ENCODE assay signal across 28 mouse cellular contexts in genomic region chr17:35094475-35095365, GRCm38 (mm10). TPM values are rescaled to one million over a fixed set of nuclear protein-coding genes. Genes with fewer than 3 reads are reported as not detected.
DNase-seq lines count a peak whose midpoint lies in the region; ATAC-seq and TF ChIP-seq lines count a peak whose summit lies in the region.
"Had no signal": no experiment of that assay in that cellular context is flagged by ENCODE, and none has a peak within 500 bp of the region (broad histone marks: within the 10 kb centered on the region; RNA-seq: fewer than 3 reads in every experiment).

No protein-coding gene starts in this region.

- H3K4me3 ChIP-seq in hindbrain, embryonic 12.5 days = no peak overlapping the region
- no peak overlapping the region for H3K4me3 ChIP-seq in hindbrain, embryonic 14.5 days (replicated peaks; ENCODE audit: low read length)
- H3K4me3 ChIP-seq in neural tube, embryonic 12.5 days = no peak overlapping the region
- H3K4me3 ChIP-seq in neural tube, embryonic 15.5 days (replicated peaks) = no peak overlapping the region
- no peak overlapping the region for H3K4me3 ChIP-seq in cortical plate, adult 2 months (ENCODE audit: insufficient read depth, low read length)
- H3K4me3 ChIP-seq in megakaryocyte, embryonic 14.5 days (replicated peaks) = peak overlapping the region; percentile 12
- H3K4me3 ChIP-seq: forebrain, embryonic 15.5 days; heart, adult 2 months; hindbrain, embryonic 10.5 days; layer of hippocampus, adult 2 months; liver, embryonic 15.5 days; midbrain, embryonic 10.5 days; stomach, embryonic 15.5 days had no signal

- peaks cover 12% of the 10 kb centered on the region for H3K4me1 ChIP-seq in hindbrain, embryonic 12.5 days
- H3K4me1 ChIP-seq in hindbrain, embryonic 14.5 days (replicated peaks; ENCODE audit: control insufficient read depth, insufficient read depth, low read length) = peaks cover 9% of the 10 kb centered on the region
- peaks cover 12% of the 10 kb centered on the region for H3K4me1 ChIP-seq in neural tube, embryonic 12.5 days
- H3K4me1 ChIP-seq in neural tube, embryonic 15.5 days = peaks cover 14% of the 10 kb centered on the region
- H3K4me1 ChIP-seq in cortical plate, adult 2 months (ENCODE audit: control insufficient read depth, insufficient read depth, low read length) = no peaks in the 10 kb centered on the region; the same call in 1 of the 2 replicates
- H3K4me1 ChIP-seq in megakaryocyte, embryonic 14.5 days = peaks cover 63% of the 10 kb centered on the region

- no peak for TF ChIP-seq CTCF in cortical plate, adult 2 months (IDR thresholded peaks at IDR 0.05; ENCODE audit: extremely low read depth, insufficient read depth, low read length)

- H3K4me2 ChIP-seq in hindbrain, embryonic 12.5 days (replicated peaks) = no peak overlapping the region
- H3K4me2 ChIP-seq in hindbrain, embryonic 14.5 days (replicated peaks) = no peak overlapping the region
- H3K4me2 ChIP-seq in neural tube, embryonic 12.5 days (replicated peaks) = no peak overlapping the region
- no peak overlapping the region for H3K4me2 ChIP-seq in neural tube, embryonic 15.5 days
- H3K4me2 ChIP-seq: forebrain, embryonic 15.5 days; liver, embryonic 15.5 days; stomach, embryonic 15.5 days had no signal

- no peak for TF ChIP-seq POLR2A in cortical plate, adult 2 months (IDR thresholded peaks at IDR 0.05; ENCODE audit: extremely low read depth, insufficient read depth, low read length)

- no peaks in the 10 kb centered on the region for H3K27me3 ChIP-seq in hindbrain, embryonic 12.5 days
- H3K27me3 ChIP-seq in hindbrain, embryonic 14.5 days (ENCODE audit: control insufficient read depth, insufficient read depth, low read length) = no peaks in the 10 kb centered on the region
- no peaks in the 10 kb centered on the region for H3K27me3 ChIP-seq in neural tube, embryonic 12.5 days (replicated peaks)
- no peaks in the 10 kb centered on the region for H3K27me3 ChIP-seq in neural tube, embryonic 15.5 days (replicated peaks)
- no peaks in the 10 kb centered on the region for H3K27me3 ChIP-seq in megakaryocyte, embryonic 14.5 days (replicated peaks)
- H3K27me3 ChIP-seq: forebrain, embryonic 15.5 days; liver, embryonic 15.5 days; stomach, embryonic 15.5 days had no signal

- no peak for ATAC-seq in hindbrain, embryonic 12.5 days (ENCODE audit: low FRiP score)
- ATAC-seq in hindbrain, embryonic 14.5 days (ENCODE audit: low FRiP score) = no peak
- ATAC-seq in neural tube, embryonic 12.5 days (ENCODE audit: low FRiP score, low read depth) = no peak
- no peak for ATAC-seq in neural tube, embryonic 15.5 days (ENCODE audit: low FRiP score)
- ATAC-seq: forebrain, embryonic 15.5 days; inflammation-experienced regulatory T-cells, adult 6 months; midbrain, embryonic 16.5 days had no signal

- WGBS in hindbrain, embryonic 12.5 days = 92% methylated on average over 15 of the region's 15 CpGs
- 94% methylated on average over 15 of the region's 15 CpGs for WGBS in hindbrain, embryonic 14.5 days
- WGBS in neural tube, embryonic 12.5 days = 93% methylated on average over 15 of the region's 15 CpGs
- 94% methylated on average over 15 of the region's 15 CpGs for WGBS in neural tube, embryonic 15.5 days

- no peaks in the 10 kb centered on the region for H3K9me3 ChIP-seq in hindbrain, embryonic 12.5 days (replicated peaks)
- no peaks in the 10 kb centered on the region for H3K9me3 ChIP-seq in hindbrain, embryonic 14.5 days (ENCODE audit: control insufficient read depth, low read length)
- H3K9me3 ChIP-seq in neural tube, embryonic 12.5 days = no peaks in the 10 kb centered on the region
- H3K9me3 ChIP-seq in neural tube, embryonic 15.5 days (replicated peaks) = no peaks in the 10 kb centered on the region
- no peaks in the 10 kb centered on the region for H3K9me3 ChIP-seq in megakaryocyte, embryonic 14.5 days
- H3K9me3 ChIP-seq: forebrain, embryonic 15.5 days; hindbrain, embryonic 10.5 days; liver, embryonic 15.5 days; midbrain, embryonic 10.5 days; stomach, embryonic 15.5 days had no signal

- H3K36me3 ChIP-seq in hindbrain, embryonic 12.5 days = peaks cover 77% of the 10 kb centered on the region
- H3K36me3 ChIP-seq in hindbrain, embryonic 14.5 days (replicated peaks; ENCODE audit: control insufficient read depth, insufficient read depth) = peaks cover 83% of the 10 kb centered on the region
- H3K36me3 ChIP-seq in neural tube, embryonic 12.5 days = peaks cover 76% of the 10 kb centered on the region
- H3K36me3 ChIP-seq in neural tube, embryonic 15.5 days = peaks cover 80% of the 10 kb centered on the region
- H3K36me3 ChIP-seq in megakaryocyte, embryonic 14.5 days (replicated peaks; ENCODE audit: low read length) = peaks cover 94% of the 10 kb centered on the region

- 0 out of 2 replicates have a peak overlapping the region, but pooled peaks have one; percentile 8 for H3K9ac ChIP-seq in hindbrain, embryonic 12.5 days
- H3K9ac ChIP-seq in hindbrain, embryonic 14.5 days = no peak overlapping the region
- 0 out of 2 replicates have a peak overlapping the region, but pooled peaks have one; percentile 29 for H3K9ac ChIP-seq in neural tube, embryonic 12.5 days
- H3K9ac ChIP-seq in neural tube, embryonic 15.5 days (replicated peaks) = no peak overlapping the region
- H3K9ac ChIP-seq: forebrain, embryonic 15.5 days; liver, embryonic 15.5 days; stomach, embryonic 15.5 days had no signal

- no peak for DNase-seq in hindbrain, embryonic 14.5 days (ENCODE audit: low spot score)
- no peak for DNase-seq in spleen, postnatal 36 days (ENCODE audit: low spot score in 2 of 2)
- DNase-seq: adrenal gland, postnatal 10 days; cerebellum, adult 8-10 months; cerebellum, postnatal 36 days; gastrocnemius, postnatal 14 days; heart, adult 2 months; kidney, adult 8-10 months; kidney, postnatal 25 days; lung, postnatal 4 days; right cerebral cortex, postnatal 4 days; thymus, postnatal 36 days had no signal

- no peak overlapping the region for H3K27ac ChIP-seq in hindbrain, embryonic 12.5 days
- H3K27ac ChIP-seq in hindbrain, embryonic 14.5 days = no peak overlapping the region
- H3K27ac ChIP-seq in neural tube, embryonic 12.5 days = no peak overlapping the region
- H3K27ac ChIP-seq in neural tube, embryonic 15.5 days (replicated peaks) = no peak overlapping the region
- H3K27ac ChIP-seq in cortical plate, adult 2 months (ENCODE audit: insufficient read depth, low read length) = peak overlapping the region; percentile 17; the same call in 1 of the 2 replicates
- H3K27ac ChIP-seq: forebrain, embryonic 15.5 days; heart, adult 2 months; hindbrain, embryonic 10.5 days; layer of hippocampus, adult 2 months; liver, embryonic 15.5 days; midbrain, embryonic 10.5 days; stomach, embryonic 15.5 days had no signal

RNA-seq across cellular contexts. Expression of gene Abhd16a, which starts 5.7 kb away (rescaled TPM):
- 78.6 and 81.1 TPM in 2 replicates for polyA plus RNA-seq in hindbrain, embryonic 12.5 days (2016; fragmentation: Nextera tagmentation; extraction: Ambion mirVana)
- 86.8 and 89.1 TPM in 2 replicates for polyA plus RNA-seq in hindbrain, embryonic 14.5 days (2014; fragmentation: Nextera tagmentation; extraction: Ambion mirVana)
- polyA plus RNA-seq in neural tube, embryonic 12.5 days (2016; fragmentation: Nextera tagmentation; extraction: Ambion mirVana) = 78.7 and 83.6 TPM in 2 replicates
- polyA plus RNA-seq in neural tube, embryonic 15.5 days (2015; fragmentation: Nextera tagmentation; extraction: Ambion mirVana) = 110 TPM in 2 replicates
- polyA plus RNA-seq in cortical plate, adult 2 months (2012; rRNA removed) = 147 and 159 TPM in 2 replicates
- polyA plus RNA-seq in megakaryocyte, embryonic 14.5 days (2012; ENCODE audit: insufficient read depth, low replicate concordance) = 211 and 290 TPM in 2 replicates

RNA-seq across cellular contexts. Expression of gene Ly6g6f, which starts 9.3 kb away (rescaled TPM):
- 0.47 and 0.62 TPM in 2 replicates for polyA plus RNA-seq in hindbrain, embryonic 12.5 days (2016; fragmentation: Nextera tagmentation; extraction: Ambion mirVana)
- polyA plus RNA-seq in hindbrain, embryonic 14.5 days (2014; fragmentation: Nextera tagmentation; extraction: Ambion mirVana) = 0.23 TPM in 1 of 2 replicates, not detected in the other
- polyA plus RNA-seq in neural tube, embryonic 12.5 days (2016; fragmentation: Nextera tagmentation; extraction: Ambion mirVana) = 0.23 and 0.84 TPM in 2 replicates
- 0.32 TPM in 1 of 2 replicates, not detected in the other for polyA plus RNA-seq in neural tube, embryonic 15.5 days (2015; fragmentation: Nextera tagmentation; extraction: Ambion mirVana)
- polyA plus RNA-seq in cortical plate, adult 2 months (2012; rRNA removed) = 0.44 and 1.1 TPM in 2 replicates
- polyA plus RNA-seq in megakaryocyte, embryonic 14.5 days (2012; ENCODE audit: insufficient read depth, low replicate concordance) = 517 and 745 TPM in 2 replicates
- polyA plus RNA-seq: forebrain, embryonic 15.5 days; heart, postnatal 0 days; inflammation-experienced regulatory T-cells, adult 6 months; midbrain, embryonic 16.5 days had no signal

RNA-seq across cellular contexts. Expression of gene Ly6g5c, which starts 13.4 kb away (rescaled TPM):
- not detected in 2 replicates for polyA plus RNA-seq in hindbrain, embryonic 12.5 days (2016; fragmentation: Nextera tagmentation; extraction: Ambion mirVana)
- not detected in 2 replicates for polyA plus RNA-seq in hindbrain, embryonic 14.5 days (2014; fragmentation: Nextera tagmentation; extraction: Ambion mirVana)
- polyA plus RNA-seq in neural tube, embryonic 12.5 days (2016; fragmentation: Nextera tagmentation; extraction: Ambion mirVana) = not detected in 2 replicates
- polyA plus RNA-seq in neural tube, embryonic 15.5 days (2015; fragmentation: Nextera tagmentation; extraction: Ambion mirVana) = not detected in 2 replicates
- polyA plus RNA-seq in cortical plate, adult 2 months (2012; rRNA removed) = not detected in 2 replicates
- polyA plus RNA-seq in megakaryocyte, embryonic 14.5 days (2012; ENCODE audit: insufficient read depth, low replicate concordance) = not detected in 2 replicates
- polyA plus RNA-seq: forebrain, embryonic 15.5 days; heart, adult 2 months; hindbrain, embryonic 10.5 days; inflammation-experienced regulatory T-cells, adult 6 months; limb, embryonic 14.5 days; liver, embryonic 15.5 days; lung, embryonic 16.5 days; midbrain, embryonic 10.5 days; midbrain, embryonic 16.5 days; stomach, embryonic 15.5 days had no signal

RNA-seq across cellular contexts. Expression of gene Ly6g6d, which starts 16.9 kb away (rescaled TPM):
- 2.1 and 2.3 TPM in 2 replicates for polyA plus RNA-seq in hindbrain, embryonic 12.5 days (2016; fragmentation: Nextera tagmentation; extraction: Ambion mirVana)
- polyA plus RNA-seq in hindbrain, embryonic 14.5 days (2014; fragmentation: Nextera tagmentation; extraction: Ambion mirVana) = 0.82 and 0.94 TPM in 2 replicates
- polyA plus RNA-seq in neural tube, embryonic 12.5 days (2016; fragmentation: Nextera tagmentation; extraction: Ambion mirVana) = 1.9 and 2.2 TPM in 2 replicates
- 0.74 and 2.8 TPM in 2 replicates for polyA plus RNA-seq in neural tube, embryonic 15.5 days (2015; fragmentation: Nextera tagmentation; extraction: Ambion mirVana)
- 1.8 and 3.6 TPM in 2 replicates for polyA plus RNA-seq in cortical plate, adult 2 months (2012; rRNA removed)
- polyA plus RNA-seq in megakaryocyte, embryonic 14.5 days (2012; ENCODE audit: insufficient read depth, low replicate concordance) = 79.9 and 106 TPM in 2 replicates
- polyA plus RNA-seq: inflammation-experienced regulatory T-cells, adult 6 months had no signal

RNA-seq across cellular contexts. Expression of gene Ly6g6e, which starts 18.0 kb away (rescaled TPM):
- not detected in 2 replicates for polyA plus RNA-seq in hindbrain, embryonic 12.5 days (2016; fragmentation: Nextera tagmentation; extraction: Ambion mirVana)
- not detected in 2 replicates for polyA plus RNA-seq in hindbrain, embryonic 14.5 days (2014; fragmentation: Nextera tagmentation; extraction: Ambion mirVana)
- polyA plus RNA-seq in neural tube, embryonic 12.5 days (2016; fragmentation: Nextera tagmentation; extraction: Ambion mirVana) = 0.38 and 0.57 TPM in 2 replicates
- polyA plus RNA-seq in neural tube, embryonic 15.5 days (2015; fragmentation: Nextera tagmentation; extraction: Ambion mirVana) = 0.65 and 1.3 TPM in 2 replicates
- 4.8 and 5.5 TPM in 2 replicates for polyA plus RNA-seq in cortical plate, adult 2 months (2012; rRNA removed)
- not detected in 2 replicates for polyA plus RNA-seq in megakaryocyte, embryonic 14.5 days (2012; ENCODE audit: insufficient read depth, low replicate concordance)
- polyA plus RNA-seq: inflammation-experienced regulatory T-cells, adult 6 months had no signal

Comparison
In these comparisons a context has a peak if more than half of its experiments do, and no peak if none do; other contexts are left out.
1. H3K9ac ChIP-seq: peak in hindbrain, embryonic 12.5 days (single experiment) and neural tube, embryonic 12.5 days (single experiment); none in hindbrain, embryonic 14.5 days (single experiment) and neural tube, embryonic 15.5 days (single experiment).
2. RNA of gene Ly6g6f, which starts 9.3 kb away (polyA plus RNA-seq): 517 to 745 TPM in megakaryocyte, embryonic 14.5 days; 0.44 to 1.1 TPM in cortical plate, adult 2 months, 0.23 to 0.84 TPM in neural tube, embryonic 12.5 days, 0.47 to 0.62 TPM in hindbrain, embryonic 12.5 days, 0.23 TPM in hindbrain, embryonic 14.5 days and 0.32 TPM in neural tube, embryonic 15.5 days; every median in the first group is over 100 times any median in the second.